Mouse (Mus musculus) thymus, adult 18-20 months (tissue): ENCODE measurements around the gene Med20.
"Not testable (repeated sequence)": the region's sequence is repeated elsewhere in the genome, so short reads cannot be mapped to it uniquely, and the experiment has no call there.

Experiments used
- DNase-seq, 2 experiments: peaks; one replicate each; pipeline ENCODE4 v3.0.0; 2022; ENCODE audit warnings: mixed read lengths in 2 of 2

The Med20 gene

DNA sequence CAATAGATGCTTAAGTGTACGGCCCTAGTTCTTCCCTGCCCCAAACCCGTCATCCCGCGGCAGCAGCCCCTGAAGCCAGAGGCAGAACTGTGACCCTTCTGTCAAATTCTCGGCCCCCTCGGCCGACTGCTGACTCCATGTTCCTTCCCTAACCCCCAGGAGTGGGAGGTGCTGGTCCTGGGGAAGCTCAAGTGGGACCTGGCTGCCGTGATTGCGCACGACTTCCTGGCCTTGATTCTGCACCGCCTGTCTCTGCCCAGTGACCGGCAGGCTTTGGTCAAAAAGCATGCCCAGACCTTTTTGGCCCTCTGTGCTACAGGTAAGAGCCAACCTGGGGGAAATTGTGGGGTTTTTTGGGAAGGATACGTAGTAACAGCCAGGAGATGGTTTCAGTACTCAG lies 14.1 kb upstream of the Med20 start:
- DNase-seq, result peak in 1 of 2 experiments; percentile 37

- peak; percentile 35 to 65 for DNase-seq
These were observed 13.4 kb upstream of the Med20 start for GRCm38 (mm10) chr17:47597838-47598579.

GRCm38 (mm10) chr17:47598580-47599304 lies 12.6 kb upstream of the Med20 start:
- DNase-seq, result peak in 1 of 2 experiments; percentile 39

DNA sequence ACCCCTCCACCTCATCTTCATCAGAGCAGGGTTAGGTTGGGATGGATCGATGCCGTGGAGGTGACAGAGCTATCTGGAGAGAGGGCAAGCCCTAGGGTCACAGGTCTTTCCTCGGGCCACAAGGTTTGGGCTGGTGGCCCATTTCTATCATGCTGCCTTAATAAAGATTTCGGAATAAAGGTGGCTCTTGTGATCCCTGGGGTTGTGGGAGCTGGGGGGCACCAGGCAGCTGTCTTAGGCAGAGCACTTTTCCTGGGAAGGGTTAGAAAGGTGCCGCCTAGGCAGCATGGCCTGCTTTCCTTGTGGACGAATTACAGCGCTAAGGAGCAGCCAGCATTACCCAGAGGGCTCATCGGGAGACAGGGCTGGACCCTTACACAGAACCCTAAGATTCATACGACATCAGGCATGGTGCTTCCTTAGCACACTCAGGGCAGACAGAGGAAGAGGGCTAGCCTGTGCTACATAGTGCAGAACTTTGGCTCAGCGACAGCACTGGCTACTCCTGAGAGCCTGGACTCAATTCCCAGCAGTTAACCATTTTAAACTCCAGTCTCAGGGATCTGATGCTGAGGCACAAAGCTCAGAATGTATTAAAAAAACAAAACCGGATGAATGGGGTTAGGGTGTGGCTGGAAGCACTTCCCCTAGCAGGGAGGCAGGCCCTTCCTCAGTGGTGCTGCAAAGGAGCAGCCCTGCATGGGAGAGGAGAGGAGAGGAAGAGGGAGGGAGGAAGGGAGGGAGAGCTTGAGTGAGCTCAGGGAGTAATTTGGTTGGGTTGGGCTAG lies 11.7 kb upstream of the Med20 start:
- peak; percentile 35 to 51 for DNase-seq

DNA sequence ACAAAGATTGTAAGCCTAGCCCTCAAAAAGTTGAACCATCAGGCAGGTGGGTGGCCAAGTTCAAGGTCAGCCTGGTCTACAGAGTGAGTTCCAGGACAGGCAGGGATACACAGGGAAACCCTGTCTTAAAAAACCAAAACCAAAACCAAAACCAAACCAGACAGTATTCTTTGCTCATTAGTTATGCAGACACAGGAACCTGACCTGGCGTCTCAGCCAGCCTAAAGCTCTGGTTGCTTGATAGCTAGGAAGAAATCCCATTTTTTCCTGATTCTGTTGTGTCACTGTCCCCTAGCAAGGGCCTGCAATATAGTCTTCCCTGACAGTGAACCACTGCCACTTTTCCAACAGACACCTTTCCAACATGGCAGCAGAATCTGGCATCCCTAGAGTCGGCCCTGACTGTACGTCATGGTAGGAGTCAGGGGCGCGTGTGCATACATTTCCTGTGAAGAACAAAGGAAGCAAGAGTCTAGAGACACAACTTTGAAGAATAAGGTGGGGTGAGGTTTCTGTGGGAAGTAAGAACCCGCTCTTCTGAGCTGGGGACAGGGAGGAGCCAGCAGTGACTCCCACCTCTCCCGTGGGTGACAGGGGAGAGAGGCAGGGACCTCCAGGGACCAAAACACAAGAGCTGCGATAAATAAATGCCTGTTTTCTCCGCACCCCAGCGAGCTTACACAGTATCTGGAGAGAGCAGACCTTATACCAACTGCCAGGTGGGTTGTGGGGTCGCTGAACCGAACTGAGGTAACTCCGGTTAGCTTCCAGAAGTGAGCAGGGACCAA lies 10.6 kb upstream of the Med20 start:
- DNase-seq, result peak in 1 of 2 experiments; percentile 49

GRCm38 (mm10) chr17:47601389-47601755 lies 10.0 kb upstream of the Med20 start:
- peak in 1 of 2 experiments; percentile 40 for DNase-seq

- DNase-seq, result no peak
These were observed 9.1 kb upstream of the Med20 start for GRCm38 (mm10) chr17:47602289-47602688.

GRCm38 (mm10) chr17:47606220-47606619 lies 5.2 kb upstream of the Med20 start:
- peak; percentile 33 to 40 for DNase-seq

GRCm38 (mm10) chr17:47609182-47609581 lies 2.2 kb upstream of the Med20 start:
- no peak for DNase-seq

- no peak for DNase-seq
These were observed 240 bp downstream of the Med20 start for GRCm38 (mm10) chr17:47611661-47611982.

DNA sequence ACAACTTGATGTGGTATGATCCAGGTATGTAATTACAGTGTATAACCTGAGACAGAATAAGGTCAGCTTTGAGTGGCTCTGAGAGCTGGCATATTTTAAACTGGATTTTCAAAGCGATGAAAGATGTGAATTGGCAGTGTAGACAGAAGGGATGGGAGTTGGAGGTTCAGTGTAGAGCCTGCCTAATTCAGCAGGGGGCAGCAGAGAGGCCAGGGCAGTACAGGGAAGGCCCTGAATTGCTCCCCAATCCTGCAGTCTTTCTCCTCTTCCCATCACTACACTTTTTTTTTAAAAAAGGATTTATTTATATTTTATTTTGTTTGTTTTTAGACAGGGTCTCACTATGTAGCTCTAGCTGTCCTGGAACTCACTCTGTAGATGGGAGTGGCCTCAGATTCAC lies 2.6 kb downstream of the Med20 start:
- no peak for DNase-seq

GRCm38 (mm10) chr17:47616119-47616518 lies 4.7 kb downstream of the Med20 start:
- no peak for DNase-seq

DNA sequence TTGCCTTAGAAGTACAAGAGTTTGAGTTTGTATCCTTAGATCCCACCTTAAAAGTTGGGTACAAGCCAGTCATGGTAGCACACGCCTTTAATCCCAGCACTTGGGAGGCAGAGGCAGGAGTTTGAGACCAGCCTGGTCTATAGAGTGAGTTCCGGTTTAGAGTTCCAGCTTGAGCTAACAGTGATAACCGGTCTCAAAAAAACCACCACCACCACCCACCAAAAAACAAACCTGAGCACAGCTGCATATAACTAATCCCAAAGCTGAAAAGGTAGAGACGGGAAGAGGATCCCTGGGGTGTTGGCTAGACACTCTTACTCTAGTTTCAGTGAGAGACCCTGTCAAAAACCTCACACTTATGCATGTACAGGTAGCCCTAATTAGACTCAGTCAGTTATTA lies 5.3 kb downstream of the Med20 start:
- no peak for DNase-seq

GRCm38 (mm10) chr17:47617605-47618307 lies 6.4 kb downstream of the Med20 start:
- no peak for DNase-seq

DNA sequence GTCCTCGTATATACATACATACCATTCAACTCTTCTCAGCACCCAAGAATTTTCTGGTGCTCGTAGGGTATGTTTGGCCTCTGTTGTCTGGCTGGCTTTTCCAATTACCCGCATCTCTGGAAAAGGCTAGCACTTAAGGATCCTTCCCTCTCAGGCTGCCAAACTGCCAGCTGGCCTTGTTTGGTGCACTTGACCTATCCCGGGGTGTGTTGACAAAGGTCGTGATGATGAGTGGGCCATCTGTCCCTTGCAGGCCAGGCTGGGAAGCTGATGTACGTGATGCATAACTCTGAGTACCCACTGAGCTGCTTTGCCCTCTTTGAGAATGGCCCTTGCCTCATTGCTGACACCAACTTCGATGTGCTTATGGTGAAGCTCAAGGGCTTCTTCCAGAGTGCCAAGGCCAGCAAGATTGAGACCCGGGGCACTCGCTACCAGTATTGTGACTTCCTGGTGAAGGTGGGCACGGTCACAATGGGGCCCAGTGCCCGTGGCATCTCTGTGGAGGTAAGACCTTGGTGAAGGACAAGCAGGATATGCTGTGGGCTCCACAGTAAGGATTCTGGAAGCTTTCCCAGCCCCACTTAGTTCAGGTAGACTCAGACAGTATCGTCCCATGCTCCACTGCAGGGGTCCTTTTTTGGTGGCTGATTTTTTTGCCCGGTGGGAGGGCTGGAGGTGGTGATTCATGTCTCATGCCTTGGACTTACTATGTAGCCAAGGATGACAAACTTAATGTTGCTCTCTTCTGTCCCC lies 7.4 kb downstream of the Med20 start:
- no peak for DNase-seq

- no peak for DNase-seq
These were observed 11.7 kb downstream of the Med20 start for GRCm38 (mm10) chr17:47622912-47623554.

DNA sequence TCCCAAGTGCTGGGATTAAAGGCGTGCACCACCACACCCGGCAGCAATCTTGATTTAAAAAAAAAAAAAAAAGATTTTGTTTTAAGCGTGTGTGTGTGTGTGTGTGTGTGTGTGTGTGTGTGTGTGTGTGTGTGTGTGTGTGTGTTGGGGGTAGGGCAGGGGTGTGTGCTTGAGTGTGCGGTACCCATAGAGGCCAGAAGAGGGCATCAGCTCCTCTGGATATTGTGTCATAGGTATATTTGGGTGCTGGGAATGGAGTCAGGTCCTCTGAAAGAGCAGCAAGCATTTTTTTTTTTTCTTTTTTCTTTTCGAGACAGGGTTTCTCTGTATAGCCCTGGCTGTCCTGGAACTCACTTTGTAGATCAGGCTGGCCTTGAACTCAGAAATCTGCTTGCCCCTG lies 13.2 kb downstream of the Med20 start:
- not testable (repeated sequence) for DNase-seq

GRCm38 (mm10) chr17:47625088-47625487 lies 13.7 kb downstream of the Med20 start:
- no peak for DNase-seq

DNA sequence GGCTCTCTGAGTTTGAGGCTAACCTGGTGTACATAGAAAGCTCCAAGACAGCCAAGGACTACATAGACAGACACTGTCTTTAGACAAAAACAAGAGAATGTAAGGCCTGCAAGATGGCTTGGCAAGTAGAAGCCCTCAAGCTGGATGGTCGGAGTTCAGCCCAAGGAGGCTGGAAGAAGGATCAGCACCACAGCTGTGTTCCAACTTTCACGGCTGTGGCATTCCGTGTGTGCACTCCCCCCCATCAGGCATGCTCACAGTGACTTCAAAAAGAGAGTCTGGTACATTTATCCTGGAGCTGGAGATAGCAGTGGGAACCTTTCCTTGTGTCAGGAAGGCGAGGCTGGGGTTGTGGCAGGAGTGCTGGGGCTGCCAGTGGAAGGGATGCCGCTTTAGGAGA lies 14.6 kb downstream of the Med20 start:
- no peak for DNase-seq

GRCm38 (mm10) chr17:47627791-47628190 lies 16.4 kb downstream of the Med20 start:
- DNase-seq, result no peak
